Mouse (Mus musculus) ES-Bruce4 (cell line): ENCODE data around the gene Zfp385c. TPM values are rescaled to one million over a fixed set of nuclear protein-coding genes. Genes with fewer than 3 reads are reported as not detected.

ENCODE experiments used
- H3K27ac ChIP-seq: 2 replicates; pipeline ENCODE4 v1.5.1; 2012; ENCODE audit warnings: low read length, inconsistent platforms; ENCODE audit not compliant: insufficient read depth
- H3K27me3 ChIP-seq: 2 replicates; pipeline ENCODE4 v1.6.1; 2012; ENCODE audit warnings: mild to moderate bottlenecking, low read length, inconsistent platforms; ENCODE audit not compliant: control insufficient read depth, poor library complexity, insufficient read depth, severe bottlenecking
- H3K36me3 ChIP-seq: 2 replicates; pipeline ENCODE4 v1.6.1; 2012; ENCODE audit warnings: inconsistent platforms, mild to moderate bottlenecking, low read length, moderate library complexity; ENCODE audit not compliant: control insufficient read depth, poor library complexity, insufficient read depth, severe bottlenecking
- H3K4me1 ChIP-seq: one replicate; pipeline ENCODE4 v1.8.1; 2011; ENCODE audit warnings: low read length; ENCODE audit not compliant: control insufficient read depth, insufficient read depth
- H3K4me3 ChIP-seq: 2 replicates; pipeline ENCODE4 v1.5.1; 2011; ENCODE audit warnings: low read depth, mild to moderate bottlenecking, low read length
- H3K9ac ChIP-seq: 2 replicates; pipeline ENCODE4 v1.6.1; 2012; ENCODE audit warnings: low read depth, mild to moderate bottlenecking, inconsistent platforms; ENCODE audit not compliant: poor library complexity, severe bottlenecking
- H3K9me3 ChIP-seq: replicated peaks from 2 replicates; pipeline ENCODE4 v1.6.1; 2012; ENCODE audit warnings: mild to moderate bottlenecking, low read length, inconsistent platforms; ENCODE audit not compliant: control insufficient read depth, poor library complexity, insufficient read depth, severe bottlenecking
- CTCF ChIP-seq: IDR thresholded peaks from one replicate; pipeline ENCODE4 v1.8.1; 2011; ENCODE audit warnings: low read depth, low read length
- EP300 ChIP-seq: IDR thresholded peaks from 2 replicates; pipeline ENCODE4 v1.6.1; 2011; ENCODE audit warnings: low read depth, low read length; ENCODE audit not compliant: insufficient read depth
- POLR2A ChIP-seq: IDR thresholded peaks from one replicate; pipeline ENCODE4 v1.8.1; 2011; ENCODE audit warnings: low read length; ENCODE audit not compliant: insufficient read depth
- polyA plus RNA-seq: library from polyadenylated mRNA; stranded (reverse); fragments of >200 nt; gene quantifications from 2 replicates; pipeline ENCODE4 v1.2.4, GENCODE M21; 2011; ENCODE audit warnings: low read depth; ENCODE audit not compliant: missing spikeins, insufficient read depth, insufficient read length

Gene Zfp385c
- polyA plus RNA-seq, 1 experiment, result 1.9 TPM

DNA sequence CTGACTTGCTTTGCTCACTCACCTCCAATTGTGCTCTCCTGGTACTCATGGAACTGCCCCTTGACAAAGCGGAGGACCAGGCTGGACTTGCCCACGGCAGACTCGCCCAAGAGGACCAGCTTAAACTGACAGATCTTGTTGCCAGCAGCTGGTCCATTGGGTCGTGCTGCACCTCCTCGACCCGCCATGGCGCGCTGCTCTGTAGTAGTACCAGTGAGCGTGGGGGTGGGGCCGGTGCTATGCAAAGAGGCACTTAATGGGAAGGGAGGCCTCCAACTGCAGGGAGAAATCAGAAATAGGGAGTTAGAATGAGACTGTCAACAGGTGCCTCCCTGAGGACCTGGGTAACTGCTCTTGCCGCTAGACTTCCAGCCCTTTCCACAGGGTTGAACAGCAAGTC is 27.6 kb upstream of the Zfp385c start:
- TF ChIP-seq CTCF (no peak), EP300 (no peak), POLR2A (no peak)
- peaks cover 5% of the 10 kb centered on the region for H3K4me1 ChIP-seq
- 0 out of 2 replicates have a peak overlapping the region, but pooled peaks have one; percentile 25 for H3K27ac ChIP-seq
- H3K9ac ChIP-seq, result no peak overlapping the region
- H3K27me3 ChIP-seq, result no peaks in the 10 kb centered on the region
- H3K36me3 ChIP-seq, result peaks cover 11% of the 10 kb centered on the region
- no peaks in the 10 kb centered on the region for H3K9me3 ChIP-seq
- H3K4me3 ChIP-seq, result peak overlapping the region; percentile 30; the same call in 1 of the 2 replicates

DNA sequence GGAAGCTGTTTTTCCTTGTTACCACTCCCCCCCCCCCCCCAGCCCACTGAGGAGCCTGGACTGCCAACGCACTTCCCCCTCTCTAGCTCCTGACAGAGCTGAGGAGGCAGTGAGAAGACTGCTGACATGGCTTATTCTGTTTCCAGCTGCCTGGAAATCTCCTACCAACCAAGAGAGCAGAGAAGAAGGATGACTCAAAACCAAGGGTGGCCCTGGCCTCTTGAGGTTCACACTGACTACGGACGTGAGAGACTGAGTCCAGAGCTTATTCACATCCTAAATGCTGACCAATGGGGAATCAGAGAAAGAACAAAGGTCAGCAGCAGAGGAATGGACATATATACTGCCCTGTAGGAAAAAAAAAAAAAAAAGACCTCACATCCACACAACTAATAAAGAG is 27.1 kb upstream of the Zfp385c start:
- H3K27me3 ChIP-seq, result no peaks in the 10 kb centered on the region
- no peaks in the 10 kb centered on the region for H3K9me3 ChIP-seq
- TF ChIP-seq EP300, result no peak
- TF ChIP-seq CTCF, result no peak
- no peak for TF ChIP-seq POLR2A
- H3K4me1 ChIP-seq, result peaks cover 5% of the 10 kb centered on the region
- 0 out of 2 replicates have a peak overlapping the region, but pooled peaks have one; percentile 25 for H3K27ac ChIP-seq
- no peak overlapping the region for H3K4me3 ChIP-seq
- H3K36me3 ChIP-seq, result peaks cover 11% of the 10 kb centered on the region
- H3K9ac ChIP-seq, result no peak overlapping the region

GRCm38 (mm10) chr11:100718866-100719265 is 26.6 kb upstream of the Zfp385c start:
- Histone ChIP-seq H3K4me1 (peaks cover 5% of the 10 kb centered on the region), H3K9me3 (no peaks in the 10 kb centered on the region), H3K4me3 (no peak overlapping the region), H3K9ac (no peak overlapping the region), H3K27me3 (no peaks in the 10 kb centered on the region), H3K36me3 (peaks cover 11% of the 10 kb centered on the region), H3K27ac (no peak overlapping the region)
- TF ChIP-seq EP300 (no peak), CTCF (no peak), POLR2A (no peak)

DNA sequence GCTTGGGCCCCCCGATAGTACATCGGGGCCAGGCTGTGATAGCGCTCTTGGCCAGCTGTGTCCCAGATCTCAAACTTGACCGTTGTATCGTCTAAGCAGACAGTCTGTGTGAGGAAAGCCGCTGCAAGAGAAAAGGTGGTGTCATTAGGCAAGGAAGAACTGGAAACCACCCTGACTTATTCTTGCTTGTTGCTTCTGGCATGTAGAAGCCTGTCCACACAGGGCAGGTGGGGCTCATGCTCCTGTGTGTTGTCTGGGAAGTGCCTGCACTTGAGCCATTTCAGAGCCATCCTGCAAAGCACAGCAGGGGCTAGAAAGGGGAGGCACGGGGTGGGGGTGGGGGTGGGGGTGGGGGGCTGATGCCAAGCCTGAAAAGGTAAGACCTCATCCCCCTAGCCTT is 26.2 kb upstream of the Zfp385c start:
- TF ChIP-seq EP300 (no peak), CTCF (no peak), POLR2A (no peak)
- Histone ChIP-seq H3K9ac (no peak overlapping the region), H3K27me3 (no peaks in the 10 kb centered on the region), H3K27ac (no peak overlapping the region), H3K4me1 (peaks cover 5% of the 10 kb centered on the region), H3K36me3 (peaks cover 11% of the 10 kb centered on the region), H3K9me3 (no peaks in the 10 kb centered on the region), H3K4me3 (no peak overlapping the region)

- TF ChIP-seq CTCF (no peak), EP300 (no peak), POLR2A (no peak)
- Histone ChIP-seq H3K9ac (no peak overlapping the region), H3K4me1 (peaks cover 5% of the 10 kb centered on the region), H3K4me3 (no peak overlapping the region), H3K27me3 (no peaks in the 10 kb centered on the region), H3K27ac (no peak overlapping the region), H3K36me3 (peaks cover 11% of the 10 kb centered on the region), H3K9me3 (no peaks in the 10 kb centered on the region)
Measured at GRCm38 (mm10) chr11:100716649-100717048, 24.4 kb upstream of the Zfp385c start.

DNA sequence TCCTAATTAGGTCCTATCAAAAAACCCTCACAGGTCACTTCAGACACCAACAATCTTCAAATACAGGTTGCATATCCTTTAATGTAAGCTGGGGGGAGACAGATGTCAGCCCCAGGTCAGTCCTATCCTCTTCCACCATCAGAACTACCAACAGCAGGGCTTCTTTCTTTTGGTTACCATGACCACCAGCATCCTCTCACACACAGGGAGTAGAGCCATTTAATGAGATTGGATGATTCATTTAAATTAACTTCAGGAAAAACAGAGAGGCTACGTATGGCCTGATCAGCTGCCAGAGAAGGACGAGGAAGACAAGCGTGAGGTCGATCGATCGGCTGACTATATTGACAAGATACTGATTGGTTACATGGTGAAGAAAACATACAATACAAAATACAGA is 22.7 kb upstream of the Zfp385c start:
- Histone ChIP-seq H3K4me1 (peaks cover 9% of the 10 kb centered on the region), H3K36me3 (peaks cover 19% of the 10 kb centered on the region), H3K27me3 (no peaks in the 10 kb centered on the region), H3K9ac (no peak overlapping the region), H3K4me3 (no peak overlapping the region), H3K27ac (peak overlapping the region; percentile 95), H3K9me3 (no peaks in the 10 kb centered on the region)
- no peak for TF ChIP-seq POLR2A
- no peak for TF ChIP-seq CTCF
- TF ChIP-seq EP300, result no peak
